Mouse (Mus musculus): ENCODE results near the gene Sec24a. TPM values are rescaled to one million over a fixed set of nuclear protein-coding genes. Genes with fewer than 3 reads are reported as not detected.
A peak's percentile ranks its signal among the peaks of the same experiment; 100 is the strongest.
"Not testable (repeated sequence)": the region's sequence is repeated elsewhere in the genome, so short reads cannot be mapped to it uniquely, and the experiment has no call there.

The Sec24a gene
- polyA plus RNA-seq (2016; fragmentation: Nextera tagmentation; extraction: Ambion mirVana) = 12.8 and 14.0 TPM in 2 replicates

- Histone ChIP-seq H3K36me3 (replicated peaks) (no peaks in the 10 kb centered on the region), H3K27me3 (ENCODE audit: poor library complexity, severe bottlenecking) (peaks cover 9% of the 10 kb centered on the region; the same call in 1 of the 2 replicates), H3K9me3 (no peaks in the 10 kb centered on the region), H3K4me1 (peaks cover 22% of the 10 kb centered on the region), H3K27ac (peak within 1 kb of the TSS; percentile 83), H3K4me3 (peak within 1 kb of the TSS; percentile 93)
- DNase-seq (ENCODE audit: extremely low spot score, low spot score) = peak; percentile 78
- WGBS = 2% methylated on average over 30 of the region's 30 CpGs
These were observed at the start of gene Sec24a, which contains the start of gene Sar1b for GRCm38 (mm10) chr11:51763213-51763907. TSS of gene Sec24a (minus strand) at chr11:51763634. TSS of gene Sar1b (plus strand) at chr11:51763687.

GRCm38 (mm10) chr11:51812022-51812546 is 48.6 kb upstream of the Sec24a start:
- WGBS = 93% methylated on average over 8 of the region's 8 CpGs
- no peaks in the 10 kb centered on the region for H3K27me3 ChIP-seq (ENCODE audit: poor library complexity, severe bottlenecking)
- H3K27ac ChIP-seq = no peak overlapping the region
- H3K4me1 ChIP-seq = peaks cover 8% of the 10 kb centered on the region; the same call in 1 of the 2 replicates
- H3K9me3 ChIP-seq = peaks cover 3% of the 10 kb centered on the region; the same call in 1 of the 2 replicates
- H3K4me3 ChIP-seq = no peak overlapping the region
- H3K36me3 ChIP-seq (replicated peaks) = no peaks in the 10 kb centered on the region
- DNase-seq (ENCODE audit: extremely low spot score, low spot score) = no peak

- Histone ChIP-seq H3K27ac (no peak overlapping the region), H3K4me3 (no peak overlapping the region), H3K9me3 (peaks cover 3% of the 10 kb centered on the region; the same call in 1 of the 2 replicates), H3K27me3 (ENCODE audit: poor library complexity, severe bottlenecking) (no peaks in the 10 kb centered on the region), H3K4me1 (peaks cover 8% of the 10 kb centered on the region; the same call in 1 of the 2 replicates), H3K36me3 (replicated peaks) (no peaks in the 10 kb centered on the region)
- 83% methylated on average over 4 of the region's 4 CpGs for WGBS
- no peak for DNase-seq (ENCODE audit: extremely low spot score, low spot score)
These were observed 47.8 kb upstream of the Sec24a start for GRCm38 (mm10) chr11:51811230-51811629.

- Histone ChIP-seq H3K4me1 (peaks cover 14% of the 10 kb centered on the region), H3K27me3 (ENCODE audit: poor library complexity, severe bottlenecking) (no peaks in the 10 kb centered on the region), H3K27ac (no peak overlapping the region), H3K36me3 (replicated peaks) (no peaks in the 10 kb centered on the region), H3K9me3 (peaks cover 3% of the 10 kb centered on the region; the same call in 1 of the 2 replicates), H3K4me3 (no peak overlapping the region)
- 63% methylated on average over 6 of the region's 6 CpGs for WGBS
- no peak for DNase-seq (ENCODE audit: extremely low spot score, low spot score)
These were observed 46.3 kb upstream of the Sec24a start for GRCm38 (mm10) chr11:51809632-51810224.

GRCm38 (mm10) chr11:51807108-51807879 is 43.9 kb upstream of the Sec24a start:
- Histone ChIP-seq H3K27ac (no peak overlapping the region), H3K36me3 (replicated peaks) (no peaks in the 10 kb centered on the region), H3K9me3 (peaks cover 3% of the 10 kb centered on the region; the same call in 1 of the 2 replicates), H3K4me3 (no peak overlapping the region), H3K27me3 (ENCODE audit: poor library complexity, severe bottlenecking) (no peaks in the 10 kb centered on the region), H3K4me1 (peaks cover 14% of the 10 kb centered on the region)
- no peak for DNase-seq (ENCODE audit: extremely low spot score, low spot score)
- WGBS = 61% methylated on average over 13 of the region's 13 CpGs

- Histone ChIP-seq H3K4me3 (peak overlapping the region; percentile 57), H3K9me3 (no peaks in the 10 kb centered on the region), H3K27me3 (ENCODE audit: poor library complexity, severe bottlenecking) (no peaks in the 10 kb centered on the region), H3K36me3 (replicated peaks) (no peaks in the 10 kb centered on the region), H3K4me1 (peaks cover 20% of the 10 kb centered on the region), H3K27ac (peak overlapping the region; percentile 78)
- WGBS = 17% methylated on average over 17 of the region's 17 CpGs
- DNase-seq (ENCODE audit: extremely low spot score, low spot score) = peak; percentile 56
These were observed 42.0 kb upstream of the Sec24a start for GRCm38 (mm10) chr11:51805221-51805981.

GRCm38 (mm10) chr11:51800634-51801325 is 37.3 kb upstream of the Sec24a start:
- H3K36me3 ChIP-seq (replicated peaks) = no peaks in the 10 kb centered on the region
- no peak overlapping the region for H3K4me3 ChIP-seq
- 51% methylated on average over 8 of the region's 8 CpGs for whole genome bisulfite sequencing
- no peaks in the 10 kb centered on the region for H3K27me3 ChIP-seq (ENCODE audit: poor library complexity, severe bottlenecking)
- no peak for DNase-seq (ENCODE audit: extremely low spot score, low spot score)
- no peaks in the 10 kb centered on the region for H3K9me3 ChIP-seq
- H3K27ac ChIP-seq = no peak overlapping the region
- H3K4me1 ChIP-seq = peaks cover 11% of the 10 kb centered on the region

GRCm38 (mm10) chr11:51796272-51796671 is 32.8 kb upstream of the Sec24a start:
- H3K36me3 ChIP-seq (replicated peaks) = peaks cover 17% of the 10 kb centered on the region
- no peaks in the 10 kb centered on the region for H3K9me3 ChIP-seq
- no peaks in the 10 kb centered on the region for H3K27me3 ChIP-seq (ENCODE audit: poor library complexity, severe bottlenecking)
- H3K4me3 ChIP-seq = no peak overlapping the region
- H3K4me1 ChIP-seq = peaks cover 6% of the 10 kb centered on the region; the same call in 1 of the 2 replicates
- 89% methylated on average over 4 of the region's 4 CpGs for WGBS
- H3K27ac ChIP-seq = no peak overlapping the region
- DNase-seq (ENCODE audit: extremely low spot score, low spot score) = no peak

GRCm38 (mm10) chr11:51790662-51791061 is 27.2 kb upstream of the Sec24a start:
- 96% methylated on average over 7 of the region's 7 CpGs for WGBS
- no peaks in the 10 kb centered on the region for H3K9me3 ChIP-seq
- H3K36me3 ChIP-seq (replicated peaks) = peaks cover 68% of the 10 kb centered on the region

GRCm38 (mm10) chr11:51789735-51790134 is 26.3 kb upstream of the Sec24a start:
- H3K4me1 ChIP-seq; H3K27me3 ChIP-seq (ENCODE audit: poor library complexity, severe bottlenecking); DNase-seq (ENCODE audit: extremely low spot score, low spot score); H3K4me3 ChIP-seq; H3K27ac ChIP-seq; H3K9me3 ChIP-seq: not testable (repeated sequence)
- peaks cover 75% of the 10 kb centered on the region for H3K36me3 ChIP-seq (replicated peaks)
- 88% methylated on average over 4 of the region's 4 CpGs for WGBS

More at GRCm38 (mm10) chr11:51790662-51791061, 27.2 kb upstream of the Sec24a start:
- no peak overlapping the region for H3K27ac ChIP-seq
- H3K4me1 ChIP-seq = no peaks in the 10 kb centered on the region
- H3K4me3 ChIP-seq = no peak overlapping the region
- DNase-seq (ENCODE audit: extremely low spot score, low spot score) = no peak
- no peaks in the 10 kb centered on the region for H3K27me3 ChIP-seq (ENCODE audit: poor library complexity, severe bottlenecking)

- Histone ChIP-seq H3K4me3 (no peak overlapping the region), H3K36me3 (replicated peaks) (peaks cover 87% of the 10 kb centered on the region)
- WGBS = 89% methylated on average over 6 of the region's 6 CpGs
These were observed 22.5 kb upstream of the Sec24a start for GRCm38 (mm10) chr11:51785926-51786325.

More at GRCm38 (mm10) chr11:51785926-51786325, 22.5 kb upstream of the Sec24a start:
- Histone ChIP-seq H3K9me3 (no peaks in the 10 kb centered on the region), H3K27ac (no peak overlapping the region), H3K4me1 (no peaks in the 10 kb centered on the region), H3K27me3 (ENCODE audit: poor library complexity, severe bottlenecking) (no peaks in the 10 kb centered on the region)
- DNase-seq (ENCODE audit: extremely low spot score, low spot score) = peak; percentile 40

Data from forebrain, embryonic 10.5 days (tissue).